Mouse (Mus musculus) liver, postnatal 0 days (tissue): ENCODE results near the gene Prkca.

ENCODE experiments used
- CTCF ChIP-seq: sonication (generic); IDR thresholded peaks from 2 replicates; pipeline ENCODE4 v1.5.1; 2016; ENCODE audit warnings: antibody characterized with exemption, low read depth
- EP300 ChIP-seq: IDR thresholded peaks from 2 replicates; pipeline ENCODE4 v1.6.1; 2016; ENCODE audit warnings: antibody characterized with exemption, low read depth, mild to moderate bottlenecking

- TF ChIP-seq CTCF (no peak), EP300 (no peak)
Observed at GRCm38 (mm10) chr11:108136341-108136740, 207.4 kb downstream of the Prkca start.
